Mouse (Mus musculus) mouse embryonic stem cell (cell line): ENCODE measurements around the gene Etv6.

Experiments
- in situ Hi-C, 2 experiments: fragments of 300-500 bp; cut with MboI; formaldehyde crosslinking; loops; 1 replicate in 1 of 2; 3 replicates in 1 of 2; pipeline ENCODE4 v1.14.3; 2019 to 2020; ENCODE audit warnings: low sequenced_read_pairs in 2 of 2, low pct_unique_long_range_greater_than_20kb in 1 of 2, mixed read lengths in 1 of 2; ENCODE audit not compliant: unreplicated experiment in 1 of 2

The Etv6 gene

DNA sequence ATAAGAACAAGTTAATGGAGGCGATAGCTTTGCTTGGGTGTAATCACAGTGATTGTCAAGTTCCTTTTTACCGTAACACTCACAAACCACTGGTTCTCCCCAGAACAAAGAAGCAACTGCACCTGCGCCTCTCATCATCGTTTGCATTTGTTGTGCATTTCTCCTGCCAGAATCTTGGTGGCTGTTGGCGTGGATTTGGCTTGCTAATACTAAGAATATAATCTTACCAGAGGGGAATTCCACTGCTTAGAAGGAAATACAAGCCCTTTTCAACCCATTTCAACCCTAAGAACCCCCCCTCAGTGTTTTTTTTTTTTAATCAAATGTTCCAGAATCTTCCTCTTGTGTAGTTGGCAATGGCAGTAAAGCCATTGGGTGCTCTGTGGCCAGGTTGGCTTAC is 87.4 kb downstream of the Etv6 start:
- in situ Hi-C loops, result no loop called here

DNA sequence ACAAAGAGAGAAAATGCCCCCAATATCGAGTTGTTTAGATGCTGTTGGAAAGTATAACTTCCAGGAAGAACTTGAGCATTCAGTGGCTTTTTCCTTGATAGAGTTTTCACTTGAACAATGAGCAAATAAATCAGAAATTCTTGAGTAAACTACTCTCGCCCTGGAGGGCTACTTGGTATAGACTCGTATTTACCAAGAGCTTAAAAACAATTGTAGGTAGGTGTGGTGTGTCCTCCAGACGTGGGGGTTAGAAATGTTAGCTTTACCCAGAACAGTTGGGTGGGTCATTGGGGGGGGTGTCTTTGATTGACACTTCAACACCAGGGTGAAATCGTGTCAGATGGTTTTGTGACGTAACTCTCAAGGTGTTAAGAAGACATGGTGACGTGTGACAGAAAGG is 88.0 kb downstream of the Etv6 start:
- in situ Hi-C loops, result no loop called here

DNA sequence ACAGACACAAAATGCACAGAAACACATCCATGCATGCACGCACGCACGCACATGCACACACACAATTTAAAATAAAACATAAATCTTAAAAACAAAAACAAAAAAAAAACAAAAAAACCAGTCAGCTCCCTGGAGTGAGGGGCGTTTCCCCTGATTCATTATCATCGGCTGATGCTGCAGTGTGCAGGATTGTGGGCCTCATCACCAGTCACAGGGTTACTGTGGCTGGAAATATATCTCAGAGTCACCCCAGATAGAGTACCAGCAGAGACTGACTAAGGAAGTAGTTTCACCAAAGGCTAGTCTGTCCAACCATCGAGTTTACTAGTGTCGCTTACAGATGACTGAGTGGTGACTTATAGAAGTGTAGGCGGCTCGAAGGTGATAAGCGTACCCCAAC is 88.8 kb downstream of the Etv6 start:
- in situ Hi-C loops, result no loop called here

DNA sequence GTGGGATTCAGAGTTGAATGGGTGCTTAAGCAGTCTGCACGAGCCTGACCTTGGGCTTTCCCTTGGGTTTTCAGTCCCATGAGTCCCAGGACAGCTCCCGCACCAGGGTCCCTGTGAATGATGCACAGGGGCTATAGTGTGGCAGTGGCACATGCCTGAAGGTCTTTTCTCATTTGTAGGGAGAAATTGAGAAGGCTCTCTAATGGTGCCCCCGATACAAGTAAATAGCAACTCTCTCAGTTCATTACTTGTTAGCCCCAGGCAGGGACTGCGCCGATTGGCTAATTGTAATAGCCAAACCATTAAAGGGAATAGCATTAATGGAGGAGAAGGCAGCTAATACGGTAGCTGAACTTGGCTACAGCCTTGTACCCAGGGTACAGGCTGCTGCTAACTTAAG is 92.5 kb downstream of the Etv6 start:
- in situ Hi-C loops, result no loop called here

DNA sequence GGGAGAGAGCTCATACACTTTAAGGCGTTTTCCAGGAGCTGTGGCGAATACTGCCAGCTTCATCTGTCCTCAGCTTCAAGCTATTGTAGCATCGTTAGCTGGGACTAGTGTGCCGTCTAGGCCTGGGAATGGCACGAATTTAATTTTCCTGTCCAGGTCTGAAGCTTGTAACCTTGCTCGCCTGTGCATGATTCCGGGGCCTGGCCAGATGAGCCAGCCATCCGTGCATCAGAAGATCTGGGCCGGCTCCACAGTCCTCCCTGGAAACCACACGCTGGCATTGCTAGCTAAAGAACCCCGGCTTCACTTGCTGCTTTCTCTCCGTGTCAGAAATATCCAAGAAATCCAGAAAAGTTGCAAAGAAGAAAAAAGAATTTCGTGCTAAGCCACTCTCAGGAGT is 93.1 kb downstream of the Etv6 start:
- in situ Hi-C loops, result no loop called here

DNA sequence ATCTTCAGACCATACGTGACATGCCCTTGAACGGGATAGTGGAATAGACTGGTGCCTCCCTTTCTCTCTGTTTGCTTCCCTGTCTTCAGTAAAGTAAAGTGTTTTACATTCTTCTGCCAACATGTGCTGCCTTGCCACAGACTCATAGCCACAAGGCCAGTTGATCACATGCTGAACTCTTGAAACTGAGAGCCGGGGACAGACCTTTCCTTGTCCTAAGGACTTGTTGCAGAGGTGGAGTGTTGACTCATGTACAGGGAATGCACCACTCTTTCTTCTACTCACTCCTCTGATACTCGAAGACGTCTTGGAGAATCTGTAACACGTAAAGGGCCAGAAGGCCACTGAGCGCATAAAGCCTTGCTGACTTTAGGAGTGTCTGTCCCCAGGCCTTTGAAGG is 94.3 kb downstream of the Etv6 start:
- in situ Hi-C loops, result no loop called here

DNA sequence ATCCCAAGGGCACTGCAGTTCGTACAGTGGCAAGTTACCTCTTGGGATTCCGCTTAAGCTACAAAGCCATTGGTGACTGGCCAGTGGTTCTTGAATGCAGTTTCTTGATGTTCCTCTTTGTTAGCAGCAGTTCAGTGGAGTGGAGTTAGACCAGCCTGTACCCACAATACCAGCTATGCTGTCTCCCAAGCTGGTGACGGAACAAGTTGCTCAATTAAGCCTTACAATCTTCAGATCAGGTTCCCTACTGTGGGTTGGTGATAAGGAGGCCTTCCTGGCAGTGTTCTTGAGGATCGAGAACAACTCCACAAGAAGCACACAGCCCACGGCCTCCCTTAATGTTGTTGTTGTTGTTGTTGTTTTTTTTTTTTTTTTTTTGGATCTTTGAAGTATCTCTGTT is 95.3 kb downstream of the Etv6 start:
- in situ Hi-C loops, result no loop called here

DNA sequence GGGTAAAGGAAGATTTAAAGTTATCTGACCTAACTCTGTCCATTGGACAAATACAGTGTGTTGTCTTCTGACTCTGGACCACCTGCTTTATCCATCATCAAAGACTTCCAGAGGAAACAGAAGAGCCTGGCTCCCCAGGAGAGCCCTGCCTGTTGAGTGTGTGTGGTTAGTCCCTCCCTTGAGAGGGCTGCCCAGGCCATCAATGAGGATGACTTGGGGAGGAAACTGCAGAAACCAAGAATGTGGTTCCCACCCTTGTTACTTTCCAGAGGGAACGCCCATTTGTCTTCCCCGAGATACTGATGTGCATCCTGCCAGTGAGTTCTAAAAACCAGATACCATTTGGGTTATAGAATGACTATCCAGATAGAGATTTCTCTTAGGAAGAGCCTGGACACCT is 96.1 kb downstream of the Etv6 start:
- in situ Hi-C loops, result no loop called here

DNA sequence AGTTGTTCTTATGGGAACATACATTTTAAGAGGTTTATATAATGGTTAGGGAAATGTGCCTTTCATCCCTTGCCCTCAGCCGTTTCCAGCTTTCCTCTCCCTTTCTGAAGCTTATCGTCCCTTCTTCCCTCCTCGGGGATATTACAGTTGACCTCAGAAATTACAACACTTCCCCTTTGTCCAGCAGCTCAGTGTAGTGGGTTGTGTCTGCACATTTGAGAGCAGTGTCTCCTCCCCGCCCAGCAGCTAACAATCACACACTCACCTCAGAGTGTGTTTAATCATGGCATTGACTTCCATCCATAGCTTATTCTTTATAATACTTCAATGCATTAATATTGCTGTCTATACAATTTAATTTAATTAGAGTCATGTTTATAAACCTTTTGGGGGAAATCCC is 98.3 kb downstream of the Etv6 start:
- in situ Hi-C loops, result no loop called here

DNA sequence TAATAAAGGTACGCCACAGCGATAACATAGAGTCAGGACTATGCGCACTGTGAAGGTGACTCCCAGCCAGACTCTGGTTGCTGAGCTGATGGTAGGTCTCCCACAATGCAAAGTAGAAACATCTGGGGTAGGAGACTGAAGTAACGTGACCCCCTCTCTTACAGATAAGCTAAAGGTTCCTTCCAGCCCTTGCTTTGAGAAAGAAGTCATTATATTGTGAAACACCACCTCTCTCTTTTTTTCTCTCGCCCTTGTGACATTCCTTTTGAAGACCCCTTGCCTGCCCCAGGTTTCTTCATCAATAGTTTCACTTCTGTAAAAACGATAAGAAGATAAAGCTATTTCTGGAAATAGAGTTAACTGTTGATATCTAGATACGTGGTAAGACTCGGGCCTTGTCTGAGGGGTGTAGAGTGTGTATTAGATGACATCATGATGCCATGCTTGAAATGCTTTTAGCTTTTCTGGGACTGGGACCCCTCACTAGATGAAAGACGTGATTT is 99.4 kb downstream of the Etv6 start:
- in situ Hi-C loops, result no loop called here

DNA sequence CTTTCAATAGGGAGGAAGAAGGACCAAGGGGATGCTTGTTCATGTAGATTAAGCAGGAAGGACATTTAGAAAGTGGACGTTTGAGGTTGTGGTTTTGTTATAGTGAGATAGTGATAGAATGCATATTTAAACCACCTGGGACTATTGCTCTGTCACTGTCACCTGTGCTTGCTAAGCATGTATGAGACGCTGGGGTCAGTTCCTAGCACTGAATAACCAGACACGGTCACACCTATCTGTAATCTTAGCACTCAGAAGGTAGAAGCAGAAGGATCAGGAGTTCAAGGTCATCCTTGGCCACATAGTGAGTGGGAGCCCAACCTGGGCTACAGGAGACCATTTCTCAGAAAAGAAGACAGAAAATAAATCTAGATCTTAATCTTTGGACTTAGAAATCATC is 100.8 kb downstream of the Etv6 start:
- in situ Hi-C loops, result no loop called here

DNA sequence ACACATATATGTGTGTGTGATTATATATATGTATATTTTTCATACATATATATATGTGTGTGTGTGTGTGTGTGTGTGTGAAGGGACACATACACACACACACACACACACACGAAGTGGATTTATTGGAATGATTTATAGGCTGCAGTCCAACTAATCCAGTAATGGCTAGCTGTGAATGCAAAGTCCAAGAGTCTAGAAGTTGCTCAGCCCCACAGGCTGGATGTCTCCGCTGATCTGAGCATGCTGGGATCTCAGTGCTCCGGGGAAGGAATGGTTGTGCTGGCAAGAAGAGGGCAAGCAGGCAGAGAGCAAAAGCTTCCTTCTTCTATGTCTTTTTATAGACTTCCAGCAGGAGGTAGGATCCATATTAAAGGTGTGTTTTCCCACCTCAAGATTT is 103.9 kb downstream of the Etv6 start:
- in situ Hi-C loops, result no loop called here

DNA sequence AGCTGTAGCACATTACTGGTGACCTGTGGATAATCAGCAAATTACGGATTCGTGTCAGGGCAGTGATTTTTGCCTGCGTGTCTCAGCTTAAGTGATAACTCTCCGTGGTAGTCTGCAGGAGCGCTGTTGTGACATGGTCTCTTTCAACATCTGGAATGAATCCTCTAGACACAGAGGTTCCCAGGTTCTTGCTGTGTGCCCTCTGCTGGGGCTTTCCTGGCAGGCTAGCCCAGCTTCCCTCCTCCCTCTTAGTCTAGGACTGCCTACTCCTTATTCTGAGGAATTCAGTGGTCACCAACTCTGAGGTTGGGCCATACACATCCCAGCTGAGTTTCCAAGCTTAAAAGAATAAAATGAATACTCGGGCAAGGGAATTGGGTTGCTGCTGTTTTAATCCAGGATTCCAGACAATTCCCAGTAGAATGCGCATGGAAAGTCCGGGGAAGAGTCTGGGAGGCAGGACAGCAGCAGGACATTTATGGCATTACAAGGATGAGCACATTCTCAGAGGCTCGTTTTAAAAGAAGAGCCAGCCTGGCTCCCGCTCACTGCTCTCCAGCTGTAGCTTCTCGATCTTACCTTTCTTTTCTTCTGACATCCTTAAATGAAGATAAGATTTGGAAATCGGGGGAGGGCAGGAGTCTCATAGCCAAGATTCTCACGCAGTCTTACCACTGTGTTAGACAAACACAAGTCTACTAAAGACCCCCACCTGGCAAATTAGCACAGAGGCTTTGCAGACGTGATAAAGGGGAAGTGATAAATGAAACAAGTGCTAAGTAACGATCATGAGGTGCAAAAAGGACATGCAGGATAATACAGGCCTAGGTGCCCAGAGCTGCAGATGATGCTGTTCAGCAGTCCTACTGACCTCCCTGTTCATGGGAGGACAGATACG is 105.5 kb downstream of the Etv6 start:
- in situ Hi-C loops, result no loop called here

DNA sequence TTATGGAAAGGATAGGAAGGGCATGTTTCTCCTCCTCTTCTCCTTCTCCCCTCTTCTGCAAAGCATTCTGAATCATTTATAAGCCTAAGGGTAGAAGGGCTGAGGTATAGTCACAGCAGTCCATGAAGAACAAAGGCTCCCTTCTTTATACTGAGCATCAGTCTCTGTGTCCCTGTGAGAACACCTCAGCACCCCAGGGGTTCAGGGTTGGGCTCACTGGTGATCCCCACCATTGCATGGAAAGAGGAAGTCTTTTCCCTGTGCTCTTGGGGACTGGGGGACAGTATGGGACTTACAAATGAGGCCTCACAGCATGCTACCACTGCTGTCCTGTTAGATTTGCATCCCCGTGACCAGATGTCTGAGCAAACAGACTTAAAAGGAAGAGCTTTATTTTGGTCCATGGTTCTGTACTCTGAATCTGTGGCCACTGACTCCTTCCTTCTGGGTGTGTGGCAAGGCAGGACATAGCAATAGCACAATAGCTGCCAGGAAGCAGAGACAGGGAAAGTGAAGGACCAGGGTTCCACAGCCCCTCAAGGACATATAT is 106.2 kb downstream of the Etv6 start:
- in situ Hi-C loops, result no loop called here

DNA sequence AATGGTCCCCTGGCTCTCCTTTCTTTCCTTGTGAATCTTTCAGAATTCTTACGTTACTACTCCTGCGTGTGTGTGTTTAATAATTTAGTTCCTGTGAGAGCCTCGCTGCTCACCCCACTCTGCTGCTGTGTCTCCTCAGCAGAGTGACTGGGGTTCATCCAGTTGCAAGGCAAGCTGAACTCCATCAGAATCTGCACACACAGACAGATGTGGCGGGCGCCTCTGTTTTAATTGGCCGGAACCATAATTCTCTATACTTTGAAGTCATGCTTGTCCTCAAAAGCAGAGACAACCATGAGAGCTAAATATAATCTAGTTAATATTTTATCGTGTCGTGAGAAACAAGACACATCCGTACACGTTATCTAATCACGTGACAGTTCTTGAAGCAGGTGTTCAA is 107.2 kb downstream of the Etv6 start:
- in situ Hi-C loops, result no loop called here

DNA sequence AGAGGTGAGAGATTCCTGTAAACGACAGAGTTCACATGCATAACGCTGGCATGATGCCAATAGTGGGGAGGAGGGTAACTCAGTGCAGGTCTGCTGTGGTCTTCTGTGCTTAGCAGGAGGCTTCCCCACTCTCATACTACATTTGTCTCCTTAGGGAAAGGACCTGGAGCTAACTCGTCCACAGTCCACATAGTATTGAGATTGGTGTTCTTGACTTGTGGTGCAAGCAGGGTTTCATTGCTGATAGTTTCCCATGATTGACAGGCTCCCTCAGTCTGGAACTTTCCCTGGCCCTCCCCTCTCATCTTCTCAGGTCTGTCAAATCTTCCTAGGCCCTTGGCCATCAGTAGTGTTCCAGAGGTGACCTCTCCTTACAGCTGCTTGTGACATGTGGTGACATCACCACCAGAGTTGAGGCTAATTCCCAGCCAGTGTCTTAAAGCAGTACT is 108.2 kb downstream of the Etv6 start:
- in situ Hi-C loops, result no loop called here

DNA sequence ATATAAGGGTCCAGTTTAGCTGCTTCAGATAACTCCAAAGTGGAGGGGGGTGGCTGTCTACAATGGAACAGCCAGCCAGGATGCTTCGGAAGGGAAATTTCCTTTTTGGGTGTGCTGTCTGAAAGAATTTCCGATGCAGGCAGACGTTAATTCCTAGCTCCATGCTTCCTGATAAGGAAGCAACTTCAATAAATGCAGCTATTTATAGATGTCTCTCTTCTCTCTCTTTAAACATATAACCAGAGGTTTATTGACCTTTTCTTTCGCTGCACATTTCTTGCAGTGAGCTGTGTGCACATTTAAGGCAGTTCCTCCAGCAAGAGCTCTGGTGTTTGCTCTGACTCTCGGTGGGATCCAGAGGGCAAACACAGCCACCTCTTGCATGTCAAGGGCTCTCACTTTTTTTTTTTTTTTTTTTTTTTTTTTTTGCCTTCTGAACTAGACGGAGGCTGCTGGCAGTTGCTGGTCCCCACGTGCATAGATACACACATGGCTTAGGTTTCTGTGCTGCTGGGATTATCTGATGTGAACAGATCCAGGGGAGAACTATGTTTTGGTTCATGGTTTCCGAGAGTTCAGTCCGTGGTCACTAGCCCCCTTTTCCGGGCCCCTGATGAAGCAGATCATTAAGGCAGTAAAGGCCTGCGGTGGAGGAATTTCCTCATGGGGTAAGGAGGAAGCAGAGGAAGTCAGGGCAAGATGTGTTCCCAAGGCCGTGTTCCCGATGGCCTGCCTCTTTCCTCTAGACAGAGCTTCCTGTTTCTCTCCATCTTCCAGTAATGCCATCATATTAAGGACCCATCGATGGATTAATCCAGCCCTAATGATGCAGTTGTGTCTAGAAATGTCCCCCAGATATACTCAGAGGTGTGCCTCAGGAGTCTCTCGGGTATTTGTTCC is 109.0 kb downstream of the Etv6 start:
- in situ Hi-C loops, result no loop called here

DNA sequence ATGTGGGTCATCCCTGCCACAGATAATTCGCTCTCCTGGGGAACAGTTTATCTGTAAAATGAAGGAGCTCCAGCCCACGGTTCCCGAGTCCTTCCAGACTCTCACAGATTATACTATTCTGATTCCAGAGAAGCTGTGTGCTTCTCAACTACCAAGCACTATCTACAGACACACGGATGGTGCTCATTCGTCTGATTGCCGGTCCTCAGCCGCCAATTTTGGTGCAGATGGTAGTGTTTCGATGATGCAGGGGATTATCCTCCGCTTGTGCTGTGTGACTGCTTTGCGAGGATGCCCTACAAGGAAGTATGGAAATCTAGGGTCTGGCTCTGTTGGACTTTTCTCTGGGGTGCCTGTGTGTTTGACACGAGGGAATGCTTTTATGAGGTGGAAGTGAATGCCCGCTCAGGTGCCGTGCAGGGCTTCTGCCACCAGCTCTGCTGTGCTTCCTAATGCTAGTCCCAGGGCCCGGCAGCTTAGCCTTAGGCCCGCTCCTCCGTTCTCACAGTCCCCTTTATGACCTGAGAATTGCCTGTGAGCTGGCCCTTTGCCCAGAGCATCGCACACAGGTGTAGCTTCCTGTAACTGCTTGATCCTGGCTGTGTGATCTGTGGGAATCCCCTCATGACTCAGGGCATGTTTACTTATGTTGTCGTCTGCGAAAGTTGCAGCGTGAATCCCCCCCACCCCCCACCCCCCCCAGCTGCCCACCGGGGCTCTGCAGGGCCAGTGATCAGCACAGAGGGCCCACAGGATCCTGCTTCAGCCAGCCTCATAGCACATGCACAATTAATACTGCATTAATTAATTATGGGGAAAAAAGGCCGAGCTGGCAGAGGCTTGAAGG is 112.3 kb downstream of the Etv6 start:
- in situ Hi-C loops, result no loop called here
